Mouse (Mus musculus) olfactory bulb, adult 2 months (tissue): ENCODE measurements around the gene 2310007B03Rik. TPM values are rescaled to one million over a fixed set of nuclear protein-coding genes. Genes with fewer than 3 reads are reported as not detected.
"Not testable (repeated sequence)": the region's sequence is repeated elsewhere in the genome, so short reads cannot be mapped to it uniquely, and the experiment has no call there.

Source experiments
- H3K27ac ChIP-seq: fragments of 200-500 bp; 2 replicates; pipeline ENCODE4 v1.5.1; 2012; ENCODE audit warnings: low read depth, low read length; ENCODE audit not compliant: insufficient read depth
- H3K4me1 ChIP-seq: fragments of 200-500 bp; 2 replicates; pipeline ENCODE4 v1.6.1; 2012; ENCODE audit warnings: low read length; ENCODE audit not compliant: control insufficient read depth, insufficient read depth
- H3K4me3 ChIP-seq: fragments of 200-500 bp; 2 replicates; pipeline ENCODE4 v1.5.1; 2012; ENCODE audit warnings: mild to moderate bottlenecking, low read depth, low read length, moderate library complexity; ENCODE audit not compliant: insufficient read depth
- CTCF ChIP-seq: fragments of 200-500 bp; IDR thresholded peaks from 2 replicates; pipeline ENCODE4 v1.5.1; 2012; ENCODE audit warnings: low read depth, mild to moderate bottlenecking, low read length, moderate library complexity; ENCODE audit not compliant: insufficient read depth
- POLR2A ChIP-seq: fragments of 200-500 bp; IDR thresholded peaks from 2 replicates; pipeline ENCODE4 v1.6.1; 2012; ENCODE audit warnings: mild to moderate bottlenecking, low read depth, low read length, moderate library complexity; ENCODE audit not compliant: insufficient read depth
- WGBS: fragments of 180-500 bp; shearing (Covaris S2); methylation state at CpG from one replicate; pipeline ENCODE4 v1.1.7; 2018; 5-methylcytosine and 5-hydroxymethylcytosine counted together
- polyA plus RNA-seq: library from polyadenylated mRNA; stranded (reverse); fragments of >200 nt; gene quantifications from 2 replicates; pipeline ENCODE4 v1.2.4, GENCODE M21; 2012; ENCODE audit warnings: low replicate concordance; ENCODE audit not compliant: missing spikeins, insufficient read depth, insufficient read length

The 2310007B03Rik gene
- not detected in 2 replicates for polyA plus RNA-seq

DNA sequence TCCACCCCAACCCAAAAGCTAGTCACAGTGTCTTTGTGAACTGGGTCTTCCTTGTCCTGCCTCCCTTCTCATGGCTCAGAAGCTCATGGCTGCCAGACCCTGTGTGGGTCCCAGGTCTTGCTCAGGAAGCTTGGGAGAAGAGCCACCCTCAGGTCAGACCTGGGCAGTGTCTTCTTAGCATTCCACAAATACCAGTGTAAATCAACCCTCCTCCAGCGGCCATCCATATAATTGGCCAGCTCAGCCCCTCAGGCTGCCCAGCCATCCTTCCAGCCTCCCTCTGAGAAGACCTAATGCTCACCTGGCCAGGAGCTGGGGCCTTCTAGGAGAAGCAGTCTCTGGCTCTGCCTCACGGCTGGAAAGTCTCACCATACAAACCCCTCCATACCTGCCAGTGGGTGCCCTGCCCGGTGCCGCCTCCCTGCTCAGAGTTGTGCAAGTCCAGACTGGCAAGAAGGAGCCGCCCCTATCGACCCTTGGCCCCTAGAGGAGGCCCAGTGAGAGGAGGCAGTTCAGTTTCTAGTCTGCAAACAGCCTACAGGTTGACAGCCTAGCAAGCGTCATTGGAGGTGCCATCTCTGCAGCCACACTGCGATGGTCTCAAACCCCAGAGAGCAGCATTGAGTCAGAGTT is at the start of gene 2310007B03Rik:
TSS of gene 2310007B03Rik (minus strand) at position 448 of the 633 bp plus-strand sequence.
- Histone ChIP-seq H3K27ac (no peak within 1 kb of the TSS), H3K4me1 (no peaks in the 10 kb centered on the region), H3K4me3 (no peak within 1 kb of the TSS)
- TF ChIP-seq CTCF (no peak), POLR2A (no peak)
- 85% methylated on average over 8 of the region's 8 CpGs for WGBS

DNA sequence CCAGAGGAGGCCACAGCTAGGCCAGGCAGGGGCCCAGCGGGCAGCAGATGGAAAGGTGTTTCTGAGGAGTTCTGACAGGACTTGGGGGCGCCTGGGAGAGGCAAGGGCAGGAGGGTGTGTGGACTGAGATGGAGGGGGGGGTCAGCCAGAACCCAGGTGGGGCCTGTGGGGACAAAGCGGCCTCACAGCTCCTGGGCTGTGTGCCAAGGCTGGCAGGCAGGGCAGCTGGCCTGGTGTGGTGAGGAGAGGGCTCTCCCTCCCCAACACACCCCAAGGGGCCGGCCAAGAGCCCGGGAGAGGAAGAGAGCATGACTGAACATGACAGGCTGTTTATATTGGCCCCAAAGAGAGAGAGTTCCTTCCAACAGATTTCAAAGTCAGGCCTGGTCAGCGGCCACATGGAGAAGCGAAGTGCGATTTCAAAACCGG is 49.5 kb upstream of the 2310007B03Rik start:
- H3K27ac ChIP-seq, result no peak overlapping the region
- peaks cover 33% of the 10 kb centered on the region for H3K4me1 ChIP-seq
- no peak for TF ChIP-seq POLR2A
- TF ChIP-seq CTCF, result no peak
- H3K4me3 ChIP-seq, result no peak overlapping the region
- WGBS, result 29% methylated on average over 9 of the region's 9 CpGs

DNA sequence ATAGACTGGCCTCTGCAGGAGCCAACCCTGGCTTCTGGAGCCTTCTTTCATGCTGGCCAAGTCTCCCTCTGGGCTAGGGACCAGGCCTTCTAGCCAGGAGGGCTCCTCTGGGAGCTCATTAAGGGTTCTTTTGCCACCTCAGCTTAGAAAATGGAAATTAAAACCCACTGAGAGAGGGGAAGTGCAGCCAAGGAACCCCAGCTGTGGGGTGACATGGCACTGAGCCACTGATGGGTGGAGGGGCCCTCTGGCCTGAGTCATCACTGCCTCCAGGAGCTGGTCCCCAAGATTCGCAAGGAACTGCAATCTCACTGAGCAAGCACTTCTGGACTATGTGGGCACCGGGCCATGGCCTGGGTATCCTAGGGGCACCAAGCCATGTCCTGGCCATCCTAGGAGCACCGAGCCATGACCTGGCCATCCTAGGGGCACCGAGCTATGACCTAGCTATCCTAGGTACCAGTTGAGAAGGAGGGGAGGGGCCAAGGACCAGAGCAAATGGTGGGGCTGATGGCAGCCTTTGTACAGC is 46.9 kb upstream of the 2310007B03Rik start:
- TF ChIP-seq CTCF, result no peak
- TF ChIP-seq POLR2A, result no peak
- H3K4me3 ChIP-seq, result no peak overlapping the region
- 60% methylated on average over 4 of the region's 4 CpGs for WGBS
- H3K4me1 ChIP-seq, result peaks cover 28% of the 10 kb centered on the region
- H3K27ac ChIP-seq, result no peak overlapping the region

DNA sequence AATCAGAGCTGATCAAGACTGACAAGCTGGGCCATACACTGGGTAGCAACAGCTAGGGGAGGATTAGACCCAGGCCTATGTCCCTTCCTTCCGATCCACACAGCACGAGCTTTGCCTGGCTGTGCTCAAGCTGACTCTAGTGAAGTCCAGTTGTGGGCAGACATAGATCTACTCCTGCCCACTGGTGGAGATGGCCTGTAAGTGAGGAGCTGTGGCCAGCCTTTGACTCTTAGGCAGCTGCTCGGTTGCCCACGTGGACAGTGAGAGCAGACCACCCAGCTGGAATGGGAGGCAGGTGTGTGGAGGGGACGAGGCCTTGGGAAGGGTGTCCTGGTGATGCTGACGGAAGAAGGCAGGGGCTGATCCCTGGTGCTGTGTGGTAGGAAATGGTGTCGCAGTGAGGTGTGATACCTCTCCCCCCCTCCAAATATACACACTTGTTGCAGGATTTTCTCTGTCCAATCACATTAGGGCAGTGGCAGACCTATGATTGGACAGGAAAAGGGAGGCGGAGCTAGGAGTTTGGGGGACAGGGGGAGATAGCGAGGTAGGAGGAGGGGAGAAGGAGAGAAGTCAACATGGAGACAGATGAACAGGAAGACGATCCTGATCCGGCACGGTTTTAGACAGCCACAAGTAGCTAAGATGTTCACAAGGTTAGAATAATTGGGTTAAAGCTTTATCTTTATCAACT is 45.7 kb upstream of the 2310007B03Rik start:
- Histone ChIP-seq H3K4me3 (no peak overlapping the region), H3K4me1 (peaks cover 25% of the 10 kb centered on the region), H3K27ac (no peak overlapping the region)
- TF ChIP-seq CTCF, result no peak
- no peak for TF ChIP-seq POLR2A
- WGBS, result 82% methylated on average over 12 of the region's 12 CpGs

DNA sequence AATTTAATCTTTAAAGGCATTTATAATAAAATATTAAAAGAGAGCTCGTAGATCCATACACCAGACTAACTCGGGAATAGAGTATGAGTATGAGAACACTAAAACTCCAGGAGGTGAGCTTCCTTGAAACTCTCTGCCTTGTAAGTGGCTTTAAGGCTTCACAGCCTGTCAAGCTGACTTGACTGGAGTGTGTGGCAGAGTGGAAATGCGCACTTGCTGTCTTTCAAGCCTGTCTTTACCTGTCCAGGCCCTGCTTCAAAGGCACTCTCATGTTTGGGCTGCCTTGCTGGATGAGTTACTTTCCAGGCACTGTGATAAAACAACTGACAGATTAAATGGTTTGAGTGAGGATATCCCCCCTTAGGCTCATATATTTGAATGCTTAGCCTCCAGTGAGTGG is 37.2 kb upstream of the 2310007B03Rik start:
- WGBS, result 88% methylated on average over 3 of the region's 3 CpGs
- TF ChIP-seq CTCF (no peak), POLR2A (no peak)

DNA sequence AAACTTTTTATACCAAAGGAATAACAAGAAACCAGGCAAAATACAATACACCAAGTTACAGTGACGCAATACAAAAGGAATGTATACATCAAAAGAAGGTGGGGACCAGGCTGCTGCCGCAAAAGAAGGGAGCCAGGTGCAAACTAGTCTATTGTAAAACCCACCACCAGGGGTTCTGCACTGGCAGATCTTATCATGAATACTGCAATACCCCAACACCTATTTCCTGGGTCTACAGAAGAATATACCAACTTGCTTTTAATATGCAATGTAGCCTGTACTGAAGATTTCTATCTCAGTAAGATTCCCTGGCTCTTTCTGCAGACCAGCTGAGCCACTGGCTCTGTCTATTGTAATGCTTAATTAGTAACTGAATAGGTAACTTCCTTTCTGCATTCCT is 36.7 kb upstream of the 2310007B03Rik start:
- H3K4me3 ChIP-seq, H3K27ac ChIP-seq, H3K4me1 ChIP-seq: not testable (repeated sequence)
- WGBS, result 83% methylated on average over 2 of the region's 2 CpGs

More for the DNA sequence above, 37.2 kb upstream of the 2310007B03Rik start:
- Histone ChIP-seq H3K27ac (no peak overlapping the region), H3K4me3 (no peak overlapping the region), H3K4me1 (no peaks in the 10 kb centered on the region)

DNA sequence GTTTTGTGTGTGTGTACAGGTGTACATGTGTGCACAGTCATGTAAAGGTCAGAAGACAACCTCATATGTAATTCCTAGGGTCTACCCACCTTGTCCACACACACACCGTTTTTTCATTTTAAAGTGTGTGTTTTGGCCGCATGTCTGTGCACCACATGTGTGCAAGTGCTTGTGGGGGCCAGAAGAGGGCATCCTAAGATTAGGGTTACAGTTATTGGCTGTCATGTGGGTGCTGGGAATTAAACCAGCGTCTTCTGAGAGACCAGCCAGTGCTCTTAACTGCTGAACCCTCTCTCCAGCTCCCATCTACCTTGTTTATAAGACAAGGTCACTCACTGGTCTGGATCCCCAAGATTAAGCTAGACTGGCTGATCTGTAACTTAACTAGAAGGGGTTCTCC is 34.2 kb upstream of the 2310007B03Rik start:
- 89% methylated on average over 3 of the region's 3 CpGs for WGBS
- H3K4me3 ChIP-seq, result no peak overlapping the region
- TF ChIP-seq POLR2A, result no peak
- no peak for TF ChIP-seq CTCF
- no peak overlapping the region for H3K27ac ChIP-seq
- H3K4me1 ChIP-seq, result no peaks in the 10 kb centered on the region

DNA sequence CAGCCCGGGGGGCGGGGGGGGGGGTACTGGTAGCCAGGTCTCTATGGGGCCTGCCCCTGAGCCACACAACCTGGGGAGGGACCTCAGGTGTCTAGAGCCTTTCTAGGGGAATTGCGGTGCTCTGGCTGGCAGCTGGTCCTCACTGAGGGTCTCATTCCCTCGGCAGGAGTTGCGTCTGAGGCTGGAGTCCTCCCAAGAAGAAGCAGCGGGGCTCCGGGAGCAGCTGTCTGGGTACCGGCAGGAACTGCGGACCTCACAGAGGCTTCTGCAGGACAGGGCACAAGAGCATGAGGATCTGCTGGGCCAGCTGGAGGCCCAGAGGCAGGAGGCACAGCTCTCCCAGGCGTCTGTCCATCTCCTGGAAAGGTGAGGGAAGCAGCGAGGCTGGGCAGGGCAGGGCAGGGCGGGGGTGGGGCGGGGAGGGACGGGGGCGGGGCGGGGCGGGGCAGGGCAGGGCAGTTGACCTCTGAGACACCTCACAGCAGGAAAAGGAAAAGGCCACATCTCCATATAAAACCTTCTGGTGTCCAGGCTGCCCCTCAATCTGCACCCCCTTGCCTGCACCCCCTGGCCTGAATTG is 30.1 kb upstream of the 2310007B03Rik start:
- 32% methylated on average over 11 of the region's 17 CpGs for WGBS
- TF ChIP-seq CTCF (no peak), POLR2A (no peak)
- Histone ChIP-seq H3K4me3 (no peak overlapping the region), H3K27ac (no peak overlapping the region), H3K4me1 (no peaks in the 10 kb centered on the region)
